Mouse (Mus musculus) MEL (cell line): Measurements from ENCODE around the gene Nfatc3. TPM values are rescaled to one million over a fixed set of nuclear protein-coding genes. Genes with fewer than 3 reads are reported as not detected.
A peak's percentile ranks its signal among the peaks of the same experiment; 100 is the strongest.

ENCODE experiments used
- DNase-seq: peaks from one replicate; pipeline ENCODE4 v3.0.0; 2011; ENCODE audit warnings: low read depth, low spot score
- H3K27ac ChIP-seq: 2 replicates; pipeline ENCODE4 v1.5.1; 2012; ENCODE audit warnings: low read depth, mild to moderate bottlenecking, control low read depth, low read length, moderate library complexity; ENCODE audit not compliant: control insufficient read depth
- H3K27me3 ChIP-seq, 2 experiments: fragments of 150-350 bp in 1 of 2; sonication (generic) in 1 of 2; 2 replicates each; pipeline ENCODE4 v1.6.1; 2012; ENCODE audit warnings: low read length in 2 of 2, mild to moderate bottlenecking in 2 of 2, improper control_type of control experiment in 1 of 2, moderate library complexity in 1 of 2; ENCODE audit not compliant: insufficient read depth in 2 of 2, control insufficient read depth in 1 of 2
- H3K36me3 ChIP-seq, 2 experiments: 2 replicates each; pipeline ENCODE4 v1.6.1; 2012 to 2014; ENCODE audit warnings: low read length in 2 of 2, improper control_type of control experiment in 1 of 2, inconsistent platforms in 1 of 2, mild to moderate bottlenecking in 1 of 2; ENCODE audit not compliant: insufficient read depth in 2 of 2, control insufficient read depth in 1 of 2
- H3K4me1 ChIP-seq, 2 experiments: fragments of 150-350 bp in 1 of 2; sonication (generic) in 1 of 2; 2 replicates each; pipeline ENCODE4 v1.6.1; 2012; ENCODE audit warnings: low read length in 2 of 2, improper control_type of control experiment in 1 of 2, mild to moderate bottlenecking in 1 of 2; ENCODE audit not compliant: insufficient read depth in 2 of 2, control insufficient read depth in 1 of 2
- H3K4me3 ChIP-seq, 2 experiments: fragments of 150-350 bp in 1 of 2; sonication (generic) in 1 of 2; 2 replicates each; pipeline ENCODE4 v1.5.1; 2012; ENCODE audit warnings: low read depth in 2 of 2, low read length in 2 of 2, mild to moderate bottlenecking in 2 of 2, moderate library complexity in 2 of 2, control low read depth in 1 of 2, improper control_type of control experiment in 1 of 2; ENCODE audit not compliant: control insufficient read depth in 1 of 2, insufficient read depth in 1 of 2
- H3K79me2 ChIP-seq: 2 replicates; pipeline ENCODE4 v1.6.1; 2012; ENCODE audit warnings: mild to moderate bottlenecking, low read length, moderate library complexity; ENCODE audit not compliant: control insufficient read depth, poor library complexity, insufficient read depth
- H3K9ac ChIP-seq: 2 replicates; pipeline ENCODE4 v1.6.1; 2012; ENCODE audit warnings: low read depth, mild to moderate bottlenecking, control low read depth, low read length, moderate library complexity; ENCODE audit not compliant: control insufficient read depth, poor library complexity, severe bottlenecking
- H3K9me3 ChIP-seq: fragments of 150-350 bp; sonication (generic); replicated peaks from 2 replicates; pipeline ENCODE4 v1.6.1; 2012; ENCODE audit warnings: mild to moderate bottlenecking, low read length, improper control_type of control experiment, moderate library complexity; ENCODE audit not compliant: insufficient read depth
- CTCF ChIP-seq, 3 experiments: IDR thresholded peaks in 2 of 3; conservative IDR thresholded peaks in 1 of 3; 2 replicates each; pipeline ENCODE4 v1.5.1; 2011 to 2012; ENCODE audit warnings: low read length in 3 of 3, low read depth in 2 of 3, mild to moderate bottlenecking in 2 of 3, improper control_type of control experiment in 1 of 3, inconsistent platforms in 1 of 3, mixed read lengths in 1 of 3, moderate library complexity in 1 of 3; ENCODE audit not compliant: control insufficient read depth in 1 of 3, insufficient read depth in 1 of 3, poor library complexity in 1 of 3, severe bottlenecking in 1 of 3
- EP300 ChIP-seq, 2 experiments: IDR thresholded peaks; 2 replicates each; pipeline ENCODE4 v1.6.1; 2011; ENCODE audit warnings: improper control_type of control experiment in 2 of 2, low read length in 2 of 2, low read depth in 1 of 2, mild to moderate bottlenecking in 1 of 2
- ETS1 ChIP-seq: IDR thresholded peaks from 2 replicates; pipeline ENCODE4 v1.6.1; 2012; ENCODE audit warnings: low read depth, mild to moderate bottlenecking, inconsistent platforms, low read length, improper control_type of control experiment, moderate library complexity
- GABPA ChIP-seq: IDR thresholded peaks from 2 replicates; pipeline ENCODE4 v1.6.1; 2012; ENCODE audit warnings: low read depth, mild to moderate bottlenecking, inconsistent platforms, low read length, improper control_type of control experiment, moderate library complexity
- GATA1 ChIP-seq: IDR thresholded peaks from 2 replicates; pipeline ENCODE4 v1.6.1; 2011; ENCODE audit warnings: low read depth, low read length, improper control_type of control experiment
- JUND ChIP-seq: IDR thresholded peaks from 2 replicates; pipeline ENCODE4 v1.6.1; 2011; ENCODE audit warnings: low read depth, mild to moderate bottlenecking, improper control_type of control experiment, low read length
- MAFK ChIP-seq: IDR thresholded peaks from 2 replicates; pipeline ENCODE4 v1.6.1; 2011; ENCODE audit warnings: low read depth, mild to moderate bottlenecking, low read length, improper control_type of control experiment, borderline replicate concordance
- MAX ChIP-seq: IDR thresholded peaks from 2 replicates; pipeline ENCODE4 v1.6.1; 2011; ENCODE audit warnings: low read length, improper control_type of control experiment
- MEF2A ChIP-seq: IDR thresholded peaks from 2 replicates; pipeline ENCODE4 v1.6.1; 2014; ENCODE audit warnings: low read depth, mild to moderate bottlenecking, inconsistent platforms, low read length, improper control_type of control experiment; ENCODE audit not compliant: poor library complexity, insufficient replicate concordance, severe bottlenecking; ENCODE audit errors: extremely low read depth
- MXI1 ChIP-seq: IDR thresholded peaks from 2 replicates; pipeline ENCODE4 v1.6.1; 2011; ENCODE audit warnings: mild to moderate bottlenecking, low read depth, low read length, improper control_type of control experiment
- MYC ChIP-seq: IDR thresholded peaks from 2 replicates; pipeline ENCODE4 v1.6.1; 2011; ENCODE audit warnings: low read depth, mild to moderate bottlenecking, low read length, improper control_type of control experiment, moderate library complexity
- NELFE ChIP-seq: IDR thresholded peaks from 2 replicates; pipeline ENCODE4 v1.6.1; 2011; ENCODE audit warnings: low read depth, low read length, improper control_type of control experiment
- POLR2A ChIP-seq, 2 experiments: IDR thresholded peaks; 2 replicates each; pipeline ENCODE4 v1.6.1; 2011 to 2012; ENCODE audit warnings: low read length in 2 of 2, mild to moderate bottlenecking in 2 of 2, control low read depth in 1 of 2, improper control_type of control experiment in 1 of 2, low read depth in 1 of 2, moderate library complexity in 1 of 2; ENCODE audit not compliant: control insufficient read depth in 1 of 2, insufficient read depth in 1 of 2, poor library complexity in 1 of 2
- POLR2AphosphoS5 ChIP-seq: IDR thresholded peaks from 2 replicates; pipeline ENCODE4 v1.6.1; 2012; ENCODE audit warnings: low read depth, borderline replicate concordance, mild to moderate bottlenecking, inconsistent platforms, low read length, moderate library complexity, mixed read lengths
- SIN3A ChIP-seq: IDR thresholded peaks from 2 replicates; pipeline ENCODE4 v1.6.1; 2012; ENCODE audit warnings: low read length, improper control_type of control experiment, inconsistent platforms
- TBP ChIP-seq: IDR thresholded peaks from 2 replicates; pipeline ENCODE4 v1.8.0; 2011; ENCODE audit warnings: low read depth, low read length, improper control_type of control experiment
- USF1 ChIP-seq: IDR thresholded peaks from 2 replicates; pipeline ENCODE4 v1.6.1; 2014; ENCODE audit warnings: low read depth, mild to moderate bottlenecking, inconsistent platforms, low read length, improper control_type of control experiment, moderate library complexity
- ZNF384 ChIP-seq: IDR thresholded peaks from 2 replicates; pipeline ENCODE4 v1.6.1; 2012; ENCODE audit warnings: low read depth, mild to moderate bottlenecking, inconsistent platforms, low read length, improper control_type of control experiment
- polyA plus RNA-seq, 2 experiments: library from polyadenylated mRNA; stranded (reverse) in 1 of 2; unstranded in 1 of 2; fragments of >175 nt in 1 of 2; fragments of >200 nt in 1 of 2; gene quantifications; 2 replicates each; pipeline versions ENCODE4 v1.2.1 to v1.2.4; 2012; ENCODE audit warnings: low replicate concordance in 2 of 2, low read depth in 1 of 2; ENCODE audit not compliant: insufficient read length in 2 of 2, insufficient read depth in 1 of 2, missing spikeins in 1 of 2
- total RNA-seq: library from RNA; depleted of rRNA; stranded (reverse); fragments of 300-350 nt; gene quantifications from 2 replicates; pipeline ENCODE4 v1.2.3, GENCODE M21; 2012

The Nfatc3 gene
- total and polyA plus RNA-seq, 3 experiments, result 14.4 to 59.3 (median 50.2) TPM

DNA sequence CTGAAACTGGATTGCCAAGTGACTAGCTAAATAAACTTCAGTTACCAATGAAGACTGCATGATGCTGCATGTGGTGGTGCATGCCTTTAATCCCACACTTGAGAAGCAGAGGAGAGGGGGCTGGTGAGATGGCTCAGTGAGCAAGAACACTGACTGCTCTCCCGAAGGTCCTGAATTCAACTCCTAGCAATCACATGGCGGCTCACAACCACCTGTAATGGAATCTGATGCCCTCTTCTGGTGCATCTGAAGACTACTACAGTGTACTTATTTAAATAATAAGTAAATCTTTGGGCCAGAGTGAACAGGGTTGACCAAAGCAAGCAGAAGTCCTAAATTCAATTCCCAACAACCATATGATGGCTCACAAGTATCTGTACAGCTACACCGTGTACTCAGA, 64.8 kb downstream of the Nfatc3 start:
- peaks cover 6 to 14% of the 10 kb centered on the region in 2 experiments; a peak in 3 of 4 replicates for H3K4me1 ChIP-seq
- no peaks in the 10 kb centered on the region for H3K79me2 ChIP-seq
- H3K9ac ChIP-seq, result no peak overlapping the region
- peaks cover 9 to 28% of the 10 kb centered on the region in 2 experiments for H3K36me3 ChIP-seq
- TF ChIP-seq CTCF (IDR thresholded peaks at IDR 0.05 in 2 of 3, conservative IDR thresholded peaks at IDR 0.05 in 1 of 3; ENCODE audit: control insufficient read depth in 1 of 3, insufficient read depth in 1 of 3, low read depth in 2 of 3, low read length in 3 of 3, poor library complexity in 1 of 3, severe bottlenecking in 1 of 3) (peak in 1 of 3 experiments; percentile 21; a peak in 1 of 6 replicates), ZNF384 (no peak), GABPA (no peak), MYC (no peak)
- no peak overlapping the region for H3K4me3 ChIP-seq
- DNase-seq, result no peak
- no peak overlapping the region for H3K27ac ChIP-seq
- H3K9me3 ChIP-seq, result no peaks in the 10 kb centered on the region
- H3K27me3 ChIP-seq, result no peaks in the 10 kb centered on the region

DNA sequence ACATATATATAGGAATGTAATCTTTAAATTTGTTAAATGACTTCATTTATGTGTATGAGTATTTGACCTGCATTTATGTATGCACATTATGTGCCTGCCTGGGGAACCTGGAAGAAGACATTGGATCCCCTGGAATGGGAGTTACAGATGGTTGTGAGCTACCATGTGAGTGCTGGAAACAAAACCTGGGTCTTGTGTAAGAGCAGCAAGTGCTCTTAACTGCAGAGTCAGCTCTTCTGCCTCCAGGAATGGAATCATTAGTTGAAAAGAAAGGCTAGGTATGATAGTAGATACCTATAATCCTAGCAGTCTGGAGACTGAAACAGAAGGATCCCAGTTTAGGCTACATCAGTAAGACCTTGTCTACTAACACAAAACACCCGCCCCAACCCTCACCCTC, 67.4 kb downstream of the Nfatc3 start:
- no peak overlapping the region for H3K9ac ChIP-seq
- H3K4me3 ChIP-seq, result no peak overlapping the region
- no peak overlapping the region for H3K27ac ChIP-seq
- H3K36me3 ChIP-seq, result peaks cover 9 to 34% of the 10 kb centered on the region in 2 experiments
- H3K4me1 ChIP-seq, result peaks cover 10 to 16% of the 10 kb centered on the region in 2 experiments
- no peak for DNase-seq
- H3K27me3 ChIP-seq, result no peaks in the 10 kb centered on the region
- TF ChIP-seq MAFK (0 out of 2 replicates have a peak, but pooled peaks have one; percentile 26), NELFE (no peak)
- no peaks in the 10 kb centered on the region; the same call in 1 of the 2 replicates for H3K79me2 ChIP-seq
- no peaks in the 10 kb centered on the region for H3K9me3 ChIP-seq

DNA sequence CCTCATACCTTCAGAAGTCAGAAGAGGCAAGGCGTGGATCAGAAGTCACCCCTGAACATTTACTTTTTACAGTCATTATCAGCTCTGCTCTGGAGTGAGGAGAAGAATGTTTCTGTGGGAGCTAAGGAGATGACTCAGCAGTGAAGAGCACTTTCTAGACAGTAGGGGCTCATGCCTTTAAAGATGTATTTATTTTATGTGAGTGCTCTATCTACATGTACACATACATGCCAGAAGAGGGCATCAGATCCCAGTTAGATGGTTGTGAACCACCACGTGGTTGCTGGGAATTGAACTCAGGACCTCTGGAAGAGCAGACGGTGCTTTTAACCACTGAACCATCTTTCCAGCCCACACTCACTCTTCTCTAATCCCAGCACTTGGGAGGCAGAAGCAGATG, 68.4 kb downstream of the Nfatc3 start:
- Histone ChIP-seq H3K4me3 (no peak overlapping the region), H3K9me3 (no peaks in the 10 kb centered on the region), H3K79me2 (no peaks in the 10 kb centered on the region; the same call in 1 of the 2 replicates), H3K36me3 (peaks cover 9 to 41% of the 10 kb centered on the region in 2 experiments), H3K4me1 (peaks cover 19% of the 10 kb centered on the region in 2 experiments), H3K27me3 (no peaks in the 10 kb centered on the region), H3K27ac (peak overlapping the region; percentile 9; the same call in 1 of the 2 replicates), H3K9ac (no peak overlapping the region)
- peak; percentile 11 to 30; a peak in 2 of 4 replicates for TF ChIP-seq EP300 (IDR thresholded peaks at IDR 0.05; ENCODE audit: low read depth in 1 of 2, low read length in 2 of 2)
- TF ChIP-seq MEF2A, result no peak
- 0 out of 2 replicates have a peak, but pooled peaks have one; percentile 38 for TF ChIP-seq GABPA
- peak; percentile 72 for TF ChIP-seq USF1
- peak; percentile 29; the same call in 1 of the 2 replicates for TF ChIP-seq SIN3A
- TF ChIP-seq MAX, result peak; percentile 75
- no peak for TF ChIP-seq POLR2AphosphoS5
- no peak for TF ChIP-seq POLR2A (IDR thresholded peaks at IDR 0.05; ENCODE audit: control insufficient read depth in 1 of 2, insufficient read depth in 1 of 2, low read depth in 1 of 2, low read length in 2 of 2, poor library complexity in 1 of 2)
- TF ChIP-seq JUND, result no peak
- peak; percentile 84 for TF ChIP-seq MYC
- TF ChIP-seq ETS1, result no peak
- 0 out of 2 replicates have a peak, but pooled peaks have one; percentile 13 for TF ChIP-seq TBP
- no peak for TF ChIP-seq GATA1
- peak in 2 of 3 experiments; percentile 16 to 46; a peak in 3 of 6 replicates for TF ChIP-seq CTCF (IDR thresholded peaks at IDR 0.05 in 2 of 3, conservative IDR thresholded peaks at IDR 0.05 in 1 of 3; ENCODE audit: control insufficient read depth in 1 of 3, insufficient read depth in 1 of 3, low read depth in 2 of 3, low read length in 3 of 3, poor library complexity in 1 of 3, severe bottlenecking in 1 of 3)
- TF ChIP-seq MXI1, result peak; percentile 71; the same call in 1 of the 2 replicates
- peak; percentile 76 for DNase-seq
